Mouse (Mus musculus) cortical plate, adult 2 months (tissue): ENCODE measurements around the gene Rbm20. TPM values are rescaled to one million over a fixed set of nuclear protein-coding genes. Genes with fewer than 3 reads are reported as not detected.

ENCODE experiments used
- H3K27ac ChIP-seq: fragments of 200-500 bp; 2 replicates; pipeline ENCODE4 v1.5.1; 2012; ENCODE audit warnings: low read length, control low read depth, inconsistent platforms; ENCODE audit not compliant: insufficient read depth
- H3K4me1 ChIP-seq: fragments of 200-500 bp; 2 replicates; pipeline ENCODE4 v1.6.1; 2011; ENCODE audit warnings: low read length; ENCODE audit not compliant: control insufficient read depth, insufficient read depth
- H3K4me3 ChIP-seq: fragments of 200-500 bp; 2 replicates; pipeline ENCODE4 v1.5.1; 2011; ENCODE audit warnings: mild to moderate bottlenecking, low read length, control low read depth; ENCODE audit not compliant: insufficient read depth
- CTCF ChIP-seq: fragments of 200-500 bp; IDR thresholded peaks from 2 replicates; pipeline ENCODE4 v1.5.1; 2011; ENCODE audit warnings: mild to moderate bottlenecking, control low read depth, low read length; ENCODE audit not compliant: insufficient read depth; ENCODE audit errors: extremely low read depth
- POLR2A ChIP-seq: fragments of 200-500 bp; IDR thresholded peaks from 2 replicates; pipeline ENCODE4 v1.6.1; 2011; ENCODE audit warnings: mild to moderate bottlenecking, low read length, control low read depth; ENCODE audit not compliant: insufficient read depth; ENCODE audit errors: extremely low read depth
- polyA plus RNA-seq: library from polyadenylated mRNA; depleted of rRNA; stranded (reverse); fragments of >200 nt; gene quantifications from 2 replicates; pipeline ENCODE4 v1.2.3, GENCODE M21; 2012

Rbm20 gene
- polyA plus RNA-seq, 1 experiment, result 2.8 TPM

DNA sequence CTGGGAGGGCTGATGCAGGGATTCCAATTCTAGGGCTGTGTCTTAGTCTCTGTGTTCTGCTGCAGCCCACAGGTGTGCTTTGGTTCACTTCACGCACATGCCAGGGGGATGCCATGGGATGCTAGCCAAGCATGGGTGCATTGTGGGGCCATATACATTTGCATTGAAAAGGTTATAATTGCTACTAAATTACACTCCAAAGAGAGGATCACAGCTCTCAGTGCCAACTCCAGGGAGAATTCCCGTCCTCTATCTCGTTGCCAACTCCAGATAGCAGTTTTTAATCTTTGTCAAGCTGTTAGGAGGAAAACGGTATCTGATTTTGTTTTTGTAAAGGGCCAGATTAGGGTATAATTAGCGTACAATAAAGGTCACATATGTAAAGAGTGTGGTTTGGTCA, 178.7 kb downstream of the Rbm20 start:
- Histone ChIP-seq H3K4me3 (no peak overlapping the region), H3K4me1 (peaks cover 8% of the 10 kb centered on the region), H3K27ac (no peak overlapping the region)
- TF ChIP-seq POLR2A (no peak), CTCF (no peak)

DNA sequence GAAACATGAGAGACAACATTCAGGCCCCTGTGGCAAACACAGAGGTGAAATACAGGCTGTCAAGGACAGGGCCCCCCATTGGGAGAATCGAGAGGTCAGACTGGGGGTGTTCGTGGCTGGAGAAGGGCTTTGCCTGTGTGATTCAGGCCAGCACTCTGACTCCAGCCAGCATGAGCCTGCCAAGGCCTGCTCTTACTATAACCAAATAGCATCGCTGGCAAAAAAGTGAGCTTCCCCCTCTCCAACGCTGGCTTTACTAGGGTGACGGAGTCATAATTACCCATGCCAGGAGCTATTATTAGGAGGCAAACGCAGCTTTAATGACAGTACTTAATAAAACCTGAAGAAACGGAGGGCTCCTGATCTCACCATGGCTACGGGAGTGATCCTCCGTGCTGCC, 179.7 kb downstream of the Rbm20 start:
- H3K4me1 ChIP-seq, result peaks cover 6% of the 10 kb centered on the region

DNA sequence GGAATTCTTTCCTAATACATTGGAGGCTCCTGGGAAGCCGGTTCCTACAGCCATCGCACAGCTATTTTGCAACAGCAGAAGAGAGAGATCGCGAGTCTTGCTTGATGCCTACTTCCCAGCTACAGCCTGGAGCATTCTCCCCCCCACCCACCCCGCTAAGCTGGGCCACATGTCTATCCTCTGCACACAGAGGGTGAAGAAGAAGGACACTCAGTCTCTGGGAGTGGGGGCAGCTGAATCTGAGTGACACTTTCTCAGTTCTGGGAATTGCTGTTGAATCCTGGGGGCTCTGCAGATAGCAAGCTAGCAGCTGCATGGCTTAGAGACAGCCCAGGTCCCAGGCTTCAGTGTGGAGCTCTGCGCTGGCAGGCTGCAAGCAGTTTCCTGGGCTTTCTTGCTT, 180.9 kb downstream of the Rbm20 start:
- TF ChIP-seq CTCF, result no peak
- no peak for TF ChIP-seq POLR2A
- Histone ChIP-seq H3K4me3 (no peak overlapping the region), H3K4me1 (peaks cover 8% of the 10 kb centered on the region), H3K27ac (no peak overlapping the region)

More for the DNA sequence above, 179.7 kb downstream of the Rbm20 start:
- Histone ChIP-seq H3K27ac (no peak overlapping the region), H3K4me3 (no peak overlapping the region)
- TF ChIP-seq CTCF, result no peak
- no peak for TF ChIP-seq POLR2A

DNA sequence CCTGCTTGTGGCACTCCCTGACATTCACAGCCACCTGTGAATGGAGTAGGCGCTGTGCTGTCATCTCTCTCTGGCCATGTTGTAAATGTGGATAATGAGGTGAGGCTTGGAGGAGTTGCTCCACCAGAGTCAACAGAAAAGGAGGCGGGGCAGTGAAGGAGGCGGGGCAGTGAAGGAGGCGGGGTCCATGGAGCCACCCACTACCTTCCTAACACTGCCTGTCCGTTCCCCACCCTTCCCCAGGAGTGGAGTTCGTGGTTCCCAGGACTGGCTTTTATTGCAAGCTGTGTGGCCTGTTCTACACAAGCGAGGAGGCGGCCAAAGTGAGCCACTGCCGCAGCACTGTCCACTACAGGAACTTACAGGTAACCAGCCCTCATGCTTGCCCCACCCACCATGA, 182.0 kb downstream of the Rbm20 start:
- no peak overlapping the region for H3K4me3 ChIP-seq
- peaks cover 6% of the 10 kb centered on the region for H3K4me1 ChIP-seq
- TF ChIP-seq CTCF, result no peak
- no peak for TF ChIP-seq POLR2A
- no peak overlapping the region for H3K27ac ChIP-seq

DNA sequence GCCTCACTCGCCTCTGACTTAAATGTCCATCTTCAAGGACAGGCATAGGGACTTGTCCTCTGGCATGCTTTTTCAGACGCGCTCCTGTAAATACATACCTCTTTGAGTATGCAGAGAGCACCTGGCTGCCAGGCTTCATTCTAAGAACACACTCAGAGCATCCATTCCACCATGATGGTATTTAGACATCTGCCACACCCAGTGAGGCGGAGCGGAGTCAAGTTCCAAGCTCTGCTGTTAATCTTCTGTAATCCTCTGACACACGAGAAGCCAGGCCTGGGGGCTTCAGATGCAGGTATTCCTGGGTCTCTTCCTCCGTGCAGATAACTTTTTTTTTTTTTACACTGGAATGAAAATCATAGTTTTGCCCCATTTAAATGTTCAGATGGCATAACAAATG, 182.5 kb downstream of the Rbm20 start:
- H3K4me3 ChIP-seq, result no peak overlapping the region
- peaks cover 6% of the 10 kb centered on the region for H3K4me1 ChIP-seq
- no peak for TF ChIP-seq POLR2A
- TF ChIP-seq CTCF, result no peak
- no peak overlapping the region for H3K27ac ChIP-seq

DNA sequence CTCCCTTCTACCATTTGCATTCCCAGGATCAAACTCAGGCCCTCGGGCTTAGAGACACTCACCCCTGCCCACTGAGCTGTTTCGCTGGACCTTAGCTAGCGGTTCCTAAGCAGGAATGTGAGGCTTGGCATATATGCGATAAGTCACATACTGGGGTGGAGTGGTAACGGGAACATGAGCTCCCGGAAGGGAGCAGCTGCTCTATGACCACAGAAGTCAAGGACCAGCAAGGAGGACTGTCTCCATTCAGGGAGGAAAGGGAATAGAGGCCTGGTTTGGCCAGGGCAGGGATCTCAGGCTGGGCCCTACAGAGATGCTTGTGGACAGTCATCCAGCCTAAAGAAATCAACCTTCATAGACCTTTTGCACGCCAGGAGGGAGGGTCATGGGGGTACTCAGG, 184.2 kb downstream of the Rbm20 start:
- TF ChIP-seq POLR2A (no peak), CTCF (no peak)
- Histone ChIP-seq H3K4me1 (peaks cover 6% of the 10 kb centered on the region), H3K4me3 (no peak overlapping the region), H3K27ac (no peak overlapping the region)

DNA sequence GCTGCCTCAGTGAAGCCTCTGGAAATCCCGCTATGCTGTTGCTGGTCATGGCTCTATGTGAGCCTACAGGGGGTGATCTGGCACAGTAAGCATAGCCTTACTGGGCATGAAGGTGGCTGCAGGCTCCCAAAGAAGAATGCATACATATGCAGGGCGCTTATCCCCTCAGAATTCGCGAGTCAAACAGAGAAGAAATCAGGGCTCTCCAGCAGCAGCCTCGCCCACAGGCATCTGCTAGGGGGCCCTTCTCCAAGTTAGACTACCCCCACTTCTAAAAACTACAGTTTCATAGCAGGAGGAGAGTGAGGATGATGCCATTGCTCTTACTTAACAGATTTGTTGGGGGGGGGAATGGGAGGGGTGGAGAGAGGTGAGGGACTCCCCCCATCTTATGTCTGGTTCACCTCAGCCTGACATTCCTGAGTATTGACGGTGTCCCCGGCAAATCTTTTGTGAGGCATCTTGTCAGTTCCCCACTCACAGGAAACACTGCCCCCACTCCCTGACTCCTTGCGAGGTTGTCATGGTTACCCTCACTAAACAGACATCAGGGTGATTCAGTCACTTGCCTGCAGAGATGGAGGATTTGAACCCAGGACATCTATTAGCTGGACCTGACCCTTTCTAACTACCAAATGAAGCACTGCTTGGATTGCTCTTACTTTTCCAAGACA, 185.6 kb downstream of the Rbm20 start:
- Histone ChIP-seq H3K4me3 (no peak overlapping the region), H3K27ac (peak overlapping the region; percentile 49; the same call in 1 of the 2 replicates), H3K4me1 (peaks cover 6% of the 10 kb centered on the region)
- TF ChIP-seq POLR2A (no peak), CTCF (no peak)

DNA sequence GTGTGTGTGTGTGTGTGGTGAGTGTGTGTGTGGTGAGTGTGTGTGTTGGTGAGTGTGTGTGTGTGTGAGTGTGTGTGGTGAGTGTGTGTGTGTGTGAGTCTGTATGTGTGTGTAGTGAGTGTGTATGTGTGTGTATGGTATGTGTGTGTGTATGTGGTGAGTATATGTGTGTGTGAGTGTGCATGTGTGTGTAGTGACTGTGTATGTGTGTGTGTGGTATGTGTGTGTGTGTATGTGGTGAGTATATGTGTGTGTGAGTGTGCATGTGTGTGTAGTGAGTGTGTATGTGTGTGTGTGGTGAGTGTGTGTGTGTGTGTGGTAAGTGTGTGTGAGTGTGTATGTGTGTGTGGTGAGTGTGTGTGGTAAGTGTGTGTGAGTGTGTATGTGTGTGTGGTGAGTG, 190.1 kb downstream of the Rbm20 start:
- peaks cover 6% of the 10 kb centered on the region for H3K4me1 ChIP-seq
- no peak overlapping the region for H3K27ac ChIP-seq
- H3K4me3 ChIP-seq, result no peak overlapping the region
- TF ChIP-seq POLR2A, result no peak
- no peak for TF ChIP-seq CTCF

DNA sequence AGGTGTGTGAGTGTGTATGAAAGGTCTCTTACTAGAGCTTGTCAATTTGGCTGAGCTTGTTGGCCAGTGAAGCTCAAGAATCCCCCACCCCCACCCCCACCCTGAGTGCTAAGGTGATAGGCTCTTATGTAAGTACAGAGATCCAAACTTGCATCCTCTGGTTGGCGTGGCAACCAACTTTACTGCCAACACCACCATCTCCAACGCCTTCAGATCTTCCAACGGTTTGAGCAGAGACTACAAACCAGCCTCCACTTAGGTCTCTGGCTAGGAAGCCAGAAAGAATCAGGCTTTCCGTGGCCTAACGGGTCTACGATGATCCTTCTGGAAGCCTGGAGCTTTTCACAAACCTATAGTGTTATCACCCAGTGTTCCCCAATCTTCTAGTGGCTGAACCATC, 191.0 kb downstream of the Rbm20 start:
- H3K4me1 ChIP-seq, result peaks cover 3% of the 10 kb centered on the region
- 0 out of 2 replicates have a peak, but pooled peaks have one; percentile 20 for TF ChIP-seq POLR2A
- TF ChIP-seq CTCF, result no peak
- peak overlapping the region; percentile 52; the same call in 1 of the 2 replicates for H3K27ac ChIP-seq
- H3K4me3 ChIP-seq, result no peak overlapping the region

DNA sequence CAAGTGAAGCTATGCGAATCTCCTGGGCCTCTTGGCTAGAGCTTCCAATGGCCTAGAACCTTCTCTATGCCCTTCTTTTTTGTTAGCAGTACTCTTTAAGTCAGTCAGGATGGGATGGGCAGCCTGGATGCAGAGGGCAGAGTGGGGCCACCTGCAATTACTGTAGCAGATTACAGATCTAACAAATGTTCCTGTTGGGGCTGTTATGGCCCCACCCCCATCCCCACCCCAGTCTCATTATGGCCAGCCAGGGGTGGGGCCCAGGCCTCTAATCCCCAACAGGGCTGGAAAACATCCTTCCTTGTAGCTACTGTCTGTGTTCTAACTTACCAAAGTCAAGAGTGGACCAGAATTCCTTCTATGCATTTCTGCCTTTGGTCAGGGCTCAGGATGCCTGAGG, 191.7 kb downstream of the Rbm20 start:
- TF ChIP-seq POLR2A (no peak), CTCF (no peak)
- H3K27ac ChIP-seq, result no peak overlapping the region
- peaks cover 2% of the 10 kb centered on the region for H3K4me1 ChIP-seq
- H3K4me3 ChIP-seq, result no peak overlapping the region
